Mouse (Mus musculus) midbrain, postnatal 0 days (tissue): ENCODE measurements at regions not wholly inside any gene's neighbourhood (a gene's known extent, or its start where the extent isn't known, plus 50 kb on each side); places are given as distances from the start of the nearest gene placed in this dataset.
"Not testable (repeated sequence)": the region's sequence is repeated elsewhere in the genome, so short reads cannot be mapped to it uniquely, and the experiment has no call there.

Experiments used
- ATAC-seq: fragments of 200-750 bp; cut with Nextera tagmentation; 2 replicates; pipeline ENCODE4 v1.8.0; 2017; ENCODE audit warnings: moderate number of reproducible peaks, mild to moderate bottlenecking, moderate TSS enrichment, moderate library complexity; ENCODE audit not compliant: low FRiP score
- DNase-seq: peaks from one replicate; pipeline ENCODE4 v3.0.0-alpha.2; 2015; ENCODE audit warnings: low spot score
- H3K27ac ChIP-seq: fragments of 300-500 bp; sonication (generic); 2 replicates; pipeline ENCODE4 v1.5.1; 2014; ENCODE audit warnings: low read depth, mild to moderate bottlenecking, low read length, mixed read lengths
- H3K27me3 ChIP-seq: fragments of 300-500 bp; sonication (generic); 2 replicates; pipeline ENCODE4 v1.6.1; 2014; ENCODE audit warnings: low read length, control low read depth, mixed read lengths; ENCODE audit not compliant: insufficient read depth
- H3K36me3 ChIP-seq: fragments of 300-500 bp; sonication (generic); 2 replicates; pipeline ENCODE4 v1.6.1; 2014; ENCODE audit warnings: low read length, control low read depth, mixed read lengths; ENCODE audit not compliant: insufficient read depth
- H3K4me1 ChIP-seq: fragments of 300-500 bp; sonication (generic); 2 replicates; pipeline ENCODE4 v1.6.1; 2014; ENCODE audit warnings: mild to moderate bottlenecking, control low read depth, antibody characterized with exemption, low read length, mixed read lengths; ENCODE audit not compliant: insufficient read depth
- H3K4me2 ChIP-seq: fragments of 300-500 bp; sonication (generic); 2 replicates; pipeline ENCODE4 v1.6.1; 2014; ENCODE audit warnings: low read depth, mild to moderate bottlenecking, low read length, mixed read lengths; ENCODE audit not compliant: poor library complexity, severe bottlenecking
- H3K4me3 ChIP-seq: fragments of 300-500 bp; sonication (generic); 2 replicates; pipeline ENCODE4 v1.5.1; 2014; ENCODE audit warnings: low read depth, mild to moderate bottlenecking, low read length, moderate library complexity
- H3K9ac ChIP-seq: fragments of 300-500 bp; sonication (generic); replicated peaks from 2 replicates; pipeline ENCODE4 v1.6.1; 2014; ENCODE audit warnings: mild to moderate bottlenecking, low read length, moderate library complexity, mixed read lengths; ENCODE audit not compliant: poor library complexity, severe bottlenecking
- H3K9me3 ChIP-seq: fragments of 300-500 bp; sonication (generic); 2 replicates; pipeline ENCODE4 v1.6.1; 2016; ENCODE audit warnings: low read length, control low read depth
- CTCF ChIP-seq: IDR thresholded peaks from 2 replicates; pipeline ENCODE4 v1.5.1; 2016; ENCODE audit warnings: antibody characterized with exemption, mild to moderate bottlenecking
- WGBS: fragments of 180-500 bp; shearing (Covaris S2); extraction: QIAGEN DNeasy Blood & Tissue Kit; methylation state at CpG from one replicate; pipeline ENCODE4 v1.1.7; 2014; 5-methylcytosine and 5-hydroxymethylcytosine counted together

DNA sequence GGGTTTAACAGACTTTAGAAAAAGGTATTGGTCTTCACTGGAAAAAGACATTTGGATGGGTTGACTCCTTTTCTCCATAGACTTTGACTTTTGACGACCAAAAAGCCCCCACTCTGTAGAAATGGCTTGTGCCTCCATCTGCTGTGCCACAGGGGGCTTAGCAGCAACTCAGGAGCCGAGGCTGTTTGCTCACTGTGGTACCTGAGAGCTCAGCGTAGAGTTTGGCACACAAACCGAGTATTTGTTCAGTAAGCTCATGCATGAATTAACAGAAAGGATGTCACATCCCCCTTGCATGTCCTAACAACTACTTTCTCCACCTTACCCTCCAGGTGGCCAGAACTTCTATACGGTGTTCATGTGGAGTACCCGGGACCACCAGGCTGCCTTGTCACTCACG is 149.7 kb upstream of the Map1b start:
- Histone ChIP-seq H3K36me3 (no peaks in the 10 kb centered on the region), H3K27ac (no peak overlapping the region), H3K4me3 (no peak overlapping the region), H3K9me3 (no peaks in the 10 kb centered on the region), H3K4me2 (no peak overlapping the region), H3K9ac (no peak overlapping the region), H3K27me3 (no peaks in the 10 kb centered on the region), H3K4me1 (no peaks in the 10 kb centered on the region)
- ATAC-seq (no peak), DNase-seq (peak; percentile 24)
- TF ChIP-seq CTCF = no peak
- WGBS = 75% methylated on average over 7 of the region's 7 CpGs

DNA sequence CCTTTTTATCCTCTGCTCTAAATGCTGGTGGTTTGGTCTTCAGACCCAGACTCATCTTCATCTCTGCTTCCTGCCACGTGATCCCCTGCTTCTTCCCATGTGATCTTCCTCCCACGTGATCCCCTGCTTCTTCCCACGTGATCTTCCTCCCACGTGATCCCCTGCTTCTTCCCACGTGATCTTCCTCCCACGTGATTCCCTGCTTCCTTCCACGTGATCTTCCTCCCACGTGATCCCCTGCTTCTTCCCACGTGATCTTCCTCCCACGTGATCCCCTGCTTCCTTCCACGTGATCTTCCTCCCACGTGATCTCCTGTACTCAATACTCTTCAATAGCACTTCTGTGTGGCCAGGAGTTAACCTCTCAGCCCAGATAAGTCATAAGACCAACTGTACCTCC is 147.1 kb upstream of the Map1b start:
- not testable (repeated sequence) for H3K27me3 ChIP-seq, H3K36me3 ChIP-seq, H3K4me2 ChIP-seq, H3K9ac ChIP-seq, DNase-seq, H3K9me3 ChIP-seq, H3K27ac ChIP-seq, H3K4me3 ChIP-seq, H3K4me1 ChIP-seq, ATAC-seq
- 91% methylated on average over 12 of the region's 12 CpGs for WGBS

- ATAC-seq (no peak), DNase-seq (no peak)
- Histone ChIP-seq H3K9ac (no peak overlapping the region), H3K9me3 (no peaks in the 10 kb centered on the region), H3K4me2 (no peak overlapping the region), H3K27ac (no peak overlapping the region), H3K27me3 (no peaks in the 10 kb centered on the region), H3K4me1 (0 out of 2 replicates have a peak, but pooled peaks cover 3% of the 10 kb centered on the region), H3K36me3 (no peaks in the 10 kb centered on the region), H3K4me3 (no peak overlapping the region)
- TF ChIP-seq CTCF = no peak
- 70% methylated on average over 6 of the region's 6 CpGs for WGBS
Observed at GRCm38 (mm10) chr13:99647661-99648204, 131.4 kb upstream of the Map1b start.

DNA sequence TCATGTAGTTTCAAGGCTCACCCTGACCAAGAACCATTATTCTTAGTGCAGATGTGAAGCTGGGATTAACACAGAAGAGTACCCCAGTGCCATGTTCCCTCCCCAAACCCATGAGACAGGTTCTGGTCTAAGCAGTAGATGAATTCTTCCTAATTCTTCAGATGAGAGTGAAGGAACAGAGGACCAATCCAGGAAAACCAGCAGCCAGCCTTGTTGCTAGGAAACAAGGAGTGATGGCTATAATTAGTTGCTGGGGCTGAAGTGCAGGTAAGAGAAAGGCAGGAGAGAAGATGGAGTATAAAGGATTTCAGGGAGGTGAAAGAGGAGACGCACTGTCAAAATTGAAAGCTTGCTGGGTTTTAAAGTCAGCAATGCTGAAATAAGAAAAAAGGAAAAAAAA is 128.4 kb upstream of the Map1b start:
- Histone ChIP-seq H3K27ac (peak overlapping the region; percentile 40), H3K4me3 (no peak overlapping the region), H3K9ac (no peak overlapping the region), H3K4me2 (no peak overlapping the region), H3K9me3 (no peaks in the 10 kb centered on the region), H3K36me3 (no peaks in the 10 kb centered on the region), H3K4me1 (peaks cover 3% of the 10 kb centered on the region; the same call in 1 of the 2 replicates), H3K27me3 (no peaks in the 10 kb centered on the region)
- DNase-seq = peak; percentile 64
- ATAC-seq = peak; percentile 50; the same call in 1 of the 2 replicates
- no peak for TF ChIP-seq CTCF
- 50% methylated on average over 1 of the region's 1 CpGs for WGBS

DNA sequence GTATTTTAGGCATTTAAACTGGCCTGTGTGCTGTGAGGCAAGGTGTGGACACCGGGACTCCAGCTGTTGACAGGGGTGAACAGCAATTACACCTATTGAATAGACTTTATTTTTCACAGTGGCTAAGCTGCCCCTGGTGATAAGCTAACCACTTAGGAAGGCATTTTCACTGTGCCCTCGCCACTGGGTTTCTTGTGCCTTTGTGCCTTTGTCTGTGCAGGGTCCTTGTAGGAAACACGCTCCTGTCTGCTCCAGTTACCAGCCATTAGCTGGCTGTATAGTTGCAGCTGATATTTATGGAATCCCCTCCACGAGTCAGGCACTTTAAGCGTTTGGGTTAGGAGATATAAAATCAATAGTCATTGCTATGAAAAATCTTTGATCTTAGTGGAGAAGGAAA is 126.5 kb upstream of the Map1b start:
- H3K4me1 ChIP-seq = peaks cover 3% of the 10 kb centered on the region; the same call in 1 of the 2 replicates
- no peaks in the 10 kb centered on the region for H3K27me3 ChIP-seq
- no peak overlapping the region for H3K4me3 ChIP-seq
- H3K27ac ChIP-seq = no peak overlapping the region
- no peak for DNase-seq
- H3K36me3 ChIP-seq = no peaks in the 10 kb centered on the region
- ATAC-seq = no peak
- H3K9ac ChIP-seq = no peak overlapping the region
- no peaks in the 10 kb centered on the region for H3K9me3 ChIP-seq
- no peak overlapping the region for H3K4me2 ChIP-seq
- no peak for TF ChIP-seq CTCF
- WGBS = 31% methylated on average over 5 of the region's 5 CpGs

- Histone ChIP-seq H3K27me3 (no peaks in the 10 kb centered on the region), H3K27ac (no peak overlapping the region), H3K9ac (no peak overlapping the region), H3K4me1 (peaks cover 3% of the 10 kb centered on the region; the same call in 1 of the 2 replicates), H3K36me3 (no peaks in the 10 kb centered on the region), H3K4me3 (no peak overlapping the region), H3K4me2 (no peak overlapping the region), H3K9me3 (no peaks in the 10 kb centered on the region)
- DNase-seq (peak; percentile 46), ATAC-seq (no peak)
- WGBS = 38% methylated on average over 5 of the region's 5 CpGs
- TF ChIP-seq CTCF = no peak
Observed at GRCm38 (mm10) chr13:99642301-99642700, 126.0 kb upstream of the Map1b start.
